Mouse (Mus musculus): ENCODE data around the gene F2r.

GRCm38 (mm10) chr13:95598232-95598920 is 19.9 kb downstream of the F2r start:
- no peak for TF ChIP-seq CTCF (IDR thresholded peaks at IDR 0.05; ENCODE audit: control insufficient read depth, insufficient read depth, low read length)
- TF ChIP-seq POLR2A (IDR thresholded peaks at IDR 0.05; ENCODE audit: borderline replicate concordance, control insufficient read depth, low read depth, low read length) = no peak
